Mouse (Mus musculus): ENCODE data around the gene Tspan5. TPM values are rescaled to one million over a fixed set of nuclear protein-coding genes. Genes with fewer than 3 reads are reported as not detected.

Tspan5 gene
- polyA plus RNA-seq, 1 experiment from 2014 or later = 25.3 TPM

GRCm38 (mm10) chr3:138764782-138765181 lies 22.8 kb downstream of the Tspan5 start:
- Histone ChIP-seq H3K27ac (no peak overlapping the region), H3K9me3 (no peaks in the 10 kb centered on the region), H3K4me1 (peaks cover 38% of the 10 kb centered on the region), H3K27me3 (ENCODE audit: poor library complexity, severe bottlenecking) (no peaks in the 10 kb centered on the region), H3K4me3 (no peak overlapping the region), H3K36me3 (replicated peaks) (peaks cover 12% of the 10 kb centered on the region; the same call in 1 of the 2 replicates)
- WGBS = 94% methylated on average over 3 of the region's 3 CpGs
- no peak for DNase-seq (ENCODE audit: extremely low spot score, low spot score)

- H3K36me3 ChIP-seq (replicated peaks) = peaks cover 12% of the 10 kb centered on the region; the same call in 1 of the 2 replicates
- no peak overlapping the region for H3K27ac ChIP-seq
- no peak for DNase-seq (ENCODE audit: extremely low spot score, low spot score)
- H3K9me3 ChIP-seq = no peaks in the 10 kb centered on the region
- no peaks in the 10 kb centered on the region for H3K27me3 ChIP-seq (ENCODE audit: poor library complexity, severe bottlenecking)
- WGBS = 78% methylated on average over 8 of the region's 8 CpGs
- H3K4me3 ChIP-seq = no peak overlapping the region
- peaks cover 40% of the 10 kb centered on the region for H3K4me1 ChIP-seq
Measured at GRCm38 (mm10) chr3:138767034-138767433, 25.0 kb downstream of the Tspan5 start.

GRCm38 (mm10) chr3:138768541-138769093 lies 26.6 kb downstream of the Tspan5 start:
- WGBS = 86% methylated on average over 12 of the region's 12 CpGs
- DNase-seq (ENCODE audit: extremely low spot score, low spot score) = no peak
- peaks cover 1% of the 10 kb centered on the region; the same call in 1 of the 2 replicates for H3K36me3 ChIP-seq (replicated peaks)
- no peak overlapping the region for H3K27ac ChIP-seq
- no peak overlapping the region for H3K4me3 ChIP-seq
- no peaks in the 10 kb centered on the region for H3K27me3 ChIP-seq (ENCODE audit: poor library complexity, severe bottlenecking)
- H3K9me3 ChIP-seq = no peaks in the 10 kb centered on the region
- peaks cover 44% of the 10 kb centered on the region for H3K4me1 ChIP-seq

GRCm38 (mm10) chr3:138770650-138771331 lies 28.8 kb downstream of the Tspan5 start:
- Histone ChIP-seq H3K27me3 (ENCODE audit: poor library complexity, severe bottlenecking) (no peaks in the 10 kb centered on the region), H3K36me3 (replicated peaks) (no peaks in the 10 kb centered on the region), H3K27ac (peak overlapping the region; percentile 58; the same call in 1 of the 2 replicates), H3K9me3 (no peaks in the 10 kb centered on the region), H3K4me1 (peaks cover 55% of the 10 kb centered on the region), H3K4me3 (no peak overlapping the region)
- no peak for DNase-seq (ENCODE audit: extremely low spot score, low spot score)
- WGBS = 66% methylated on average over 10 of the region's 10 CpGs

GRCm38 (mm10) chr3:138771549-138772333 lies 29.7 kb downstream of the Tspan5 start:
- H3K36me3 ChIP-seq (replicated peaks) = no peaks in the 10 kb centered on the region
- H3K9me3 ChIP-seq = no peaks in the 10 kb centered on the region
- peaks cover 53% of the 10 kb centered on the region for H3K4me1 ChIP-seq
- H3K27me3 ChIP-seq (ENCODE audit: poor library complexity, severe bottlenecking) = no peaks in the 10 kb centered on the region
- 86% methylated on average over 12 of the region's 12 CpGs for WGBS
- H3K27ac ChIP-seq = no peak overlapping the region; the same call in 1 of the 2 replicates
- no peak overlapping the region for H3K4me3 ChIP-seq
- DNase-seq (ENCODE audit: extremely low spot score, low spot score) = no peak

- H3K4me3 ChIP-seq = no peak overlapping the region
- H3K4me1 ChIP-seq = peaks cover 50% of the 10 kb centered on the region
- H3K36me3 ChIP-seq (replicated peaks) = no peaks in the 10 kb centered on the region
- DNase-seq (ENCODE audit: extremely low spot score, low spot score) = no peak
- no peak overlapping the region for H3K27ac ChIP-seq
- no peaks in the 10 kb centered on the region for H3K27me3 ChIP-seq (ENCODE audit: poor library complexity, severe bottlenecking)
- WGBS = 73% methylated on average over 9 of the region's 9 CpGs
- H3K9me3 ChIP-seq = no peaks in the 10 kb centered on the region
Measured at GRCm38 (mm10) chr3:138773871-138774606, 32.0 kb downstream of the Tspan5 start.

GRCm38 (mm10) chr3:138774607-138774943 lies 32.6 kb downstream of the Tspan5 start:
- no peak for DNase-seq (ENCODE audit: extremely low spot score, low spot score)
- no peaks in the 10 kb centered on the region for H3K27me3 ChIP-seq (ENCODE audit: poor library complexity, severe bottlenecking)
- no peak overlapping the region for H3K4me3 ChIP-seq
- H3K9me3 ChIP-seq = no peaks in the 10 kb centered on the region
- H3K27ac ChIP-seq = no peak overlapping the region
- no peaks in the 10 kb centered on the region for H3K36me3 ChIP-seq (replicated peaks)
- 94% methylated on average over 4 of the region's 4 CpGs for WGBS
- H3K4me1 ChIP-seq = peaks cover 52% of the 10 kb centered on the region

- DNase-seq (ENCODE audit: extremely low spot score, low spot score) = no peak
- Histone ChIP-seq H3K9me3 (no peaks in the 10 kb centered on the region), H3K27ac (no peak overlapping the region), H3K27me3 (ENCODE audit: poor library complexity, severe bottlenecking) (no peaks in the 10 kb centered on the region), H3K4me1 (peaks cover 49% of the 10 kb centered on the region), H3K36me3 (replicated peaks) (no peaks in the 10 kb centered on the region), H3K4me3 (no peak overlapping the region)
- WGBS = 86% methylated on average over 7 of the region's 7 CpGs
Measured at GRCm38 (mm10) chr3:138775926-138776715, 34.1 kb downstream of the Tspan5 start.

- no peaks in the 10 kb centered on the region for H3K9me3 ChIP-seq
- no peaks in the 10 kb centered on the region for H3K36me3 ChIP-seq (replicated peaks)
- no peaks in the 10 kb centered on the region for H3K27me3 ChIP-seq (ENCODE audit: poor library complexity, severe bottlenecking)
- no peak for DNase-seq (ENCODE audit: extremely low spot score, low spot score)
- 88% methylated on average over 9 of the region's 9 CpGs for WGBS
- H3K4me1 ChIP-seq = peaks cover 59% of the 10 kb centered on the region
- H3K27ac ChIP-seq = peak overlapping the region; percentile 65
- no peak overlapping the region for H3K4me3 ChIP-seq
Measured at GRCm38 (mm10) chr3:138781492-138781891, 39.5 kb downstream of the Tspan5 start.

- H3K27ac ChIP-seq = no peak overlapping the region
- peaks cover 50% of the 10 kb centered on the region for H3K4me1 ChIP-seq
- no peak overlapping the region for H3K4me3 ChIP-seq
- peaks cover 5% of the 10 kb centered on the region; the same call in 1 of the 2 replicates for H3K36me3 ChIP-seq (replicated peaks)
- H3K27me3 ChIP-seq (ENCODE audit: poor library complexity, severe bottlenecking) = no peaks in the 10 kb centered on the region
- 91% methylated on average over 19 of the region's 19 CpGs for WGBS
- no peaks in the 10 kb centered on the region; the same call in 1 of the 2 replicates for H3K9me3 ChIP-seq
- DNase-seq (ENCODE audit: extremely low spot score, low spot score) = no peak
Measured at GRCm38 (mm10) chr3:138783859-138784640, 42.1 kb downstream of the Tspan5 start.

GRCm38 (mm10) chr3:138784641-138785025 lies 42.6 kb downstream of the Tspan5 start:
- WGBS = 91% methylated on average over 7 of the region's 7 CpGs
- peaks cover 5% of the 10 kb centered on the region; the same call in 1 of the 2 replicates for H3K36me3 ChIP-seq (replicated peaks)

More at GRCm38 (mm10) chr3:138784641-138785025, 42.6 kb downstream of the Tspan5 start:
- Histone ChIP-seq H3K27me3 (ENCODE audit: poor library complexity, severe bottlenecking) (no peaks in the 10 kb centered on the region), H3K4me1 (peaks cover 44% of the 10 kb centered on the region), H3K27ac (no peak overlapping the region), H3K4me3 (no peak overlapping the region), H3K9me3 (no peaks in the 10 kb centered on the region; the same call in 1 of the 2 replicates)
- no peak for DNase-seq (ENCODE audit: extremely low spot score, low spot score)

Measured in forebrain, embryonic 10.5 days (tissue).